In the genomic region with DNA sequence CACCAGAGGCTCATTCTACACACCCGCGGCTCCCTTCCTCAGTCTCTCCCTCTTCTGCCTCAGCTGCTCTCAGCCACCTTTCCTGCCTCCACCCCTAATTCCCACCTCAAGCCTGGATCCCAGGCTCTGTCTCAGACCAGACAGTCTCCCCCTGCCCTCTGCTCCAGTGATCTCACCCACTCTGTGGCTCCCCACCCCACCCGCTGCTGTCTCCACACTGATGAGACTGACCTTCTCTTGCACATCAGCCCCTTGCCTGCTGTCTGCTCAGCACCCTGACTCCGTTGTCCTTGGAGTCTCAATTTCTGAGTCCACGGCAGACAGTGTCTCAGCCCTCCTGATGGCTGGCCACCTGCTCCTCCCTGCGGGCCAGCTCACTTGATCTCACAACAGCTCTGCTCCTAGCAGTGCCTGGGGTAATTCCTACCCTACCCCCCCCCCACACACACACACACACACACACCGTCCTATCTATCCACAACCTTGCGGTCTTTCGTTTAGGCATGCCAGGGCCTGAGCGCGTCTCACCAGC, we compare ENCODE assay signal across 9 mouse cellular contexts. TPM values are rescaled to one million over a fixed set of nuclear protein-coding genes. Genes with fewer than 3 reads are reported as not detected.
A peak's percentile ranks its signal among the peaks of the same experiment; 100 is the strongest.
DNase-seq lines count a peak whose midpoint lies in the region; ATAC-seq and TF ChIP-seq lines count a peak whose summit lies in the region.
"Had no signal": no experiment of that assay in that cellular context is flagged by ENCODE, and none has a peak within 500 bp of the region (broad histone marks: within the 10 kb centered on the region; RNA-seq: fewer than 3 reads in every experiment).

No protein-coding gene starts in this region.

- H3K9me3 ChIP-seq in neural tube, embryonic 11.5 days (ENCODE audit: control insufficient read depth, low read length) = no peaks in the 10 kb centered on the region
- H3K9me3 ChIP-seq in limb, embryonic 10.5 days (replicated peaks) = no peaks in the 10 kb centered on the region
- no peaks in the 10 kb centered on the region for H3K9me3 ChIP-seq in lung, postnatal 0 days (ENCODE audit: low read length)
- H3K9me3 ChIP-seq: lung, embryonic 15.5 days had no signal

- ATAC-seq in neural tube, embryonic 11.5 days (ENCODE audit: insufficient read depth, low FRiP score, low TSS enrichment) = no peak
- no peak for ATAC-seq in lung, postnatal 0 days

- WGBS in neural tube, embryonic 11.5 days = 56% methylated on average over 11 of the region's 11 CpGs
- 67% methylated on average over 11 of the region's 11 CpGs for WGBS in limb, embryonic 10.5 days
- 64% methylated on average over 11 of the region's 11 CpGs for WGBS in lung, postnatal 0 days

- no peaks in the 10 kb centered on the region for H3K27me3 ChIP-seq in neural tube, embryonic 11.5 days (ENCODE audit: control insufficient read depth, insufficient read depth, low read length)
- H3K27me3 ChIP-seq in limb, embryonic 10.5 days (ENCODE audit: low read depth, poor library complexity, severe bottlenecking) = no peaks in the 10 kb centered on the region
- H3K27me3 ChIP-seq in lung, postnatal 0 days (replicated peaks; ENCODE audit: insufficient read depth, low read length) = no peaks in the 10 kb centered on the region
- H3K27me3 ChIP-seq: lung, embryonic 15.5 days had no signal

- H3K4me3 ChIP-seq in neural tube, embryonic 11.5 days (ENCODE audit: low read depth, low read length) = no peak overlapping the region
- no peak overlapping the region for H3K4me3 ChIP-seq in limb, embryonic 10.5 days
- H3K4me3 ChIP-seq in lung, postnatal 0 days (ENCODE audit: low read depth, low read length) = no peak overlapping the region
- H3K4me3 ChIP-seq: lung, embryonic 15.5 days had no signal

- H3K4me2 ChIP-seq in neural tube, embryonic 11.5 days (ENCODE audit: low read depth) = no peak overlapping the region
- no peak overlapping the region for H3K4me2 ChIP-seq in lung, postnatal 0 days (replicated peaks; ENCODE audit: low read depth, low read length)
- H3K4me2 ChIP-seq: lung, embryonic 15.5 days had no signal

- H3K9ac ChIP-seq in neural tube, embryonic 11.5 days (ENCODE audit: low read length) = no peak overlapping the region
- H3K9ac ChIP-seq in lung, postnatal 0 days (replicated peaks; ENCODE audit: low read depth) = no peak overlapping the region
- H3K9ac ChIP-seq: lung, embryonic 15.5 days had no signal

- TF ChIP-seq EP300 in lung, postnatal 0 days (IDR thresholded peaks at IDR 0.05) = no peak

- H3K27ac ChIP-seq in neural tube, embryonic 11.5 days (ENCODE audit: low read depth, low read length) = peak overlapping the region; percentile 53; the same call in 1 of the 2 replicates
- peak overlapping the region; percentile 31; the same call in 1 of the 2 replicates for H3K27ac ChIP-seq in limb, embryonic 10.5 days
- no peak overlapping the region for H3K27ac ChIP-seq in lung, postnatal 0 days (ENCODE audit: low read length)
- H3K27ac ChIP-seq: lung, embryonic 15.5 days had no signal

- H3K4me1 ChIP-seq in neural tube, embryonic 11.5 days (ENCODE audit: control insufficient read depth, insufficient read depth, low read length) = peaks cover 44% of the 10 kb centered on the region
- H3K4me1 ChIP-seq in limb, embryonic 10.5 days = peaks cover 60% of the 10 kb centered on the region
- H3K4me1 ChIP-seq in lung, postnatal 0 days (ENCODE audit: insufficient read depth, low read depth, low read length) = peaks cover 23% of the 10 kb centered on the region

- no peaks in the 10 kb centered on the region for H3K36me3 ChIP-seq in neural tube, embryonic 11.5 days (ENCODE audit: control insufficient read depth, insufficient read depth, low read length)
- peaks cover 17% of the 10 kb centered on the region; the same call in 1 of the 2 replicates for H3K36me3 ChIP-seq in limb, embryonic 10.5 days
- H3K36me3 ChIP-seq in lung, postnatal 0 days (ENCODE audit: insufficient read depth, low read length) = no peaks in the 10 kb centered on the region
- H3K36me3 ChIP-seq: lung, embryonic 15.5 days had no signal

- DNase-seq in neural tube, embryonic 11.5 days (ENCODE audit: low spot score) = no peak
- DNase-seq in neural tube, embryonic 10.5 days (ENCODE audit: extremely low spot score, low spot score) = no peak
- DNase-seq in cerebellum, postnatal 36 days = peak; percentile 83 to 84
- no peak for DNase-seq in limb, embryonic 10.5 days (ENCODE audit: low spot score)
- no peak for DNase-seq in lung, postnatal 0 days (ENCODE audit: low spot score)
- no peak for DNase-seq in gastrocnemius, postnatal 10 days
- no peak for DNase-seq in adrenal gland, postnatal 4 days (ENCODE audit: low spot score in 2 of 2)
- DNase-seq: kidney, postnatal 14 days had no signal

- TF ChIP-seq CTCF in lung, postnatal 0 days (IDR thresholded peaks at IDR 0.05) = no peak

RNA-seq across cellular contexts. Expression of a gene that starts 37.3 kb away (rescaled TPM):
- 20.1 and 25.3 TPM in 2 replicates for polyA plus RNA-seq in neural tube, embryonic 11.5 days (2014; fragmentation: Nextera tagmentation; extraction: Ambion mirVana)
- polyA plus RNA-seq in limb, embryonic 10.5 days (2016; fragmentation: Nextera tagmentation; extraction: Ambion mirVana) = 13.2 and 17.1 TPM in 2 replicates
- 9.3 and 9.5 TPM in 2 replicates for polyA plus RNA-seq in lung, postnatal 0 days (2015; fragmentation: Nextera tagmentation; extraction: Ambion mirVana)
- 10 to 100 TPM; 50.3 to 53.7 TPM for total RNA-seq in gastrocnemius, postnatal 10 days (2021)
- 10 to 100 TPM; 30.2 to 37.8 TPM for total RNA-seq in adrenal gland, postnatal 4 days (2021)

Comparison
In these comparisons a context has a peak if more than half of its experiments do, and no peak if none do; other contexts are left out.
1. DNase-seq: peak in cerebellum, postnatal 36 days (2 of 2); none in neural tube, embryonic 11.5 days (single experiment), neural tube, embryonic 10.5 days (single experiment), limb, embryonic 10.5 days (single experiment), lung, postnatal 0 days (single experiment), gastrocnemius, postnatal 10 days (single experiment) and adrenal gland, postnatal 4 days (0 of 2).